Mouse (Mus musculus): ENCODE measurements at regions not wholly inside any gene's neighbourhood (a gene's known extent, or its start where the extent isn't known, plus 50 kb on each side); places are given as distances from the start of the nearest gene placed in this dataset.

DNA sequence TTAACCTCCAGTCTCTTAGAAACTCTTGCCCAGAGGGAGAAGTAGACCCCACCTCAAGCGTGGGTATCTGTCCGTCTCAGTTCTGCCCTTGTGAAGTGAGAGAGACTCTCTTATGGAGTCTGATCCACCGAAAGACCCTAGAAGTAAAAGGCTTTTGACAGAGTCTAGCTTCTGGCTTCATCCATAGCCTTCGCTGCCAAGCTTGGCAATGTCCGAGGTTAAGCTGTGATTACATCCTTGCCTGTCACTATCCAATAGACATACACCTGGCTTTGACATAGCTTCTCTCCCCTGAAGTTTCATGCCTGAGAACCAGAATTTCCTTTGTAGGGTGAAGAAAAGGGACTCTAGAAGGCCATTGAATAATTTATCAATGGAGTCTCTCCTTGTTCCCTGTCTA, 230.9 kb downstream of the Wnt5a start:
- TF ChIP-seq CTCF (IDR thresholded peaks at IDR 0.05; ENCODE audit: low read depth): no peak
- TF ChIP-seq EP300 (IDR thresholded peaks at IDR 0.05; ENCODE audit: low read depth): no peak
